Mouse (Mus musculus): ENCODE measurements around the gene Veph1.

DNA sequence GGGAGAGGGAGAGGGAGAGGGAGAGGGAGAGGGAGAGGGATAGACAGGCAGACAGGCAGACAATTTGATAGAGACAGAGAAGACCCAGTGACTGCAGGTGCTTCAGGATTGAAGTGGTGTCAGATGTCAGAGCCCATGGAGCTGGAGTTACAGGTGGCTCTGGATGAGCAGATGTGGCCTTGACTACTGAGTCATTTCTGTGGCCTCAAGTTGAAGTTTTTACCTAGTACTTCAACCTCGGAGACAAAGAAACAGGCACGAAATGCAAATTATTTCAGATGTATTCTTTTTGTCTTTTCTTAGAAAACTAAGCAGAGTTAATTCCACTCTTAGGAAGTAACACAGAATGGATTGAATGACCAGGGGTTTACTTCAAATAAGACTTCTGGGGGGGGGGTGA is 195.6 kb downstream of the Veph1 start:
- TF ChIP-seq FLI1 (IDR thresholded peaks at IDR 0.05; ENCODE audit: low read length) (no peak), GATA1 (IDR thresholded peaks at IDR 0.05; ENCODE audit: borderline replicate concordance, low read length) (no peak)
